Mouse (Mus musculus) heart, embryonic 11.5 days (tissue): ENCODE measurements around the gene Tecpr2. TPM values are rescaled to one million over a fixed set of nuclear protein-coding genes. Genes with fewer than 3 reads are reported as not detected.
A peak's percentile ranks its signal among the peaks of the same experiment; 100 is the strongest.

Source experiments
- ATAC-seq: fragments of 200-750 bp; cut with Nextera tagmentation; replicated peaks from 2 replicates; pipeline ENCODE4 v1.8.0; 2017; ENCODE audit warnings: moderate library complexity; ENCODE audit not compliant: insufficient number of reproducible peaks, low FRiP score, low TSS enrichment
- H3K27ac ChIP-seq: fragments of 300-500 bp; sonication (generic); 2 replicates; pipeline ENCODE4 v1.5.1; 2014; ENCODE audit warnings: mild to moderate bottlenecking, low read depth, low read length
- H3K27me3 ChIP-seq: fragments of 300-500 bp; sonication (generic); 2 replicates; pipeline ENCODE4 v1.6.1; 2014; ENCODE audit warnings: mild to moderate bottlenecking, low read length, mixed read lengths; ENCODE audit not compliant: control insufficient read depth, insufficient read depth
- H3K36me3 ChIP-seq: fragments of 300-500 bp; sonication (generic); 2 replicates; pipeline ENCODE4 v1.6.1; 2014; ENCODE audit warnings: mild to moderate bottlenecking, low read length, moderate library complexity, mixed read lengths; ENCODE audit not compliant: control insufficient read depth, insufficient read depth
- H3K4me1 ChIP-seq: fragments of 300-500 bp; sonication (generic); 2 replicates; pipeline ENCODE4 v1.6.1; 2014; ENCODE audit warnings: low read length; ENCODE audit not compliant: control insufficient read depth, insufficient read depth
- H3K4me2 ChIP-seq: fragments of 300-500 bp; sonication (generic); 2 replicates; pipeline ENCODE4 v1.6.1; 2014; ENCODE audit warnings: mild to moderate bottlenecking, moderate library complexity
- H3K4me3 ChIP-seq: fragments of 300-500 bp; sonication (generic); 2 replicates; pipeline ENCODE4 v1.5.1; 2014; ENCODE audit warnings: low read depth, low read length
- H3K9ac ChIP-seq: fragments of 300-500 bp; sonication (generic); 2 replicates; pipeline ENCODE4 v1.6.1; 2014; ENCODE audit warnings: mild to moderate bottlenecking, low read depth, low read length, moderate library complexity
- H3K9me3 ChIP-seq: fragments of 300-500 bp; sonication (generic); replicated peaks from 2 replicates; pipeline ENCODE4 v1.6.1; 2016; ENCODE audit warnings: low read length; ENCODE audit not compliant: control insufficient read depth
- WGBS: fragments of 180-500 bp; shearing (Covaris S2); extraction: QIAGEN DNeasy Blood & Tissue Kit; methylation state at CpG from one replicate; pipeline ENCODE4 v1.1.7; 2014; ENCODE audit not compliant: insufficient replicate concordance; 5-methylcytosine and 5-hydroxymethylcytosine counted together
- polyA plus RNA-seq: library from polyadenylated mRNA; unstranded; fragments of >200 nt; fragmentation: Nextera tagmentation; extraction: Ambion mirVana; gene quantifications from 2 replicates; pipeline ENCODE4 v1.2.1, GENCODE M21; 2014

The Tecpr2 gene
- polyA plus RNA-seq, 1 experiment from 2014 or later, result 2.5 TPM

GRCm38 (mm10) chr12:110991361-110992127 lies 102.5 kb downstream of the Tecpr2 start:
- H3K27ac ChIP-seq, result peak overlapping the region; percentile 80
- no peaks in the 10 kb centered on the region for H3K27me3 ChIP-seq
- peak overlapping the region; percentile 51 for H3K4me3 ChIP-seq
- peak overlapping the region; percentile 75 for H3K9ac ChIP-seq
- no peaks in the 10 kb centered on the region for H3K36me3 ChIP-seq
- H3K4me1 ChIP-seq, result no peaks in the 10 kb centered on the region
- no peaks in the 10 kb centered on the region for H3K9me3 ChIP-seq
- peak overlapping the region; percentile 74 for H3K4me2 ChIP-seq
- WGBS, result 3% methylated on average over 23 of the region's 23 CpGs
- ATAC-seq, result peak; percentile 85

GRCm38 (mm10) chr12:110992128-110992553 lies 103.1 kb downstream of the Tecpr2 start:
- H3K9ac ChIP-seq, result peak overlapping the region; percentile 75
- ATAC-seq, result peak; percentile 89
- H3K9me3 ChIP-seq, result no peaks in the 10 kb centered on the region
- H3K4me1 ChIP-seq, result no peaks in the 10 kb centered on the region
- peak overlapping the region; percentile 80 for H3K27ac ChIP-seq
- peak overlapping the region; percentile 51 for H3K4me3 ChIP-seq
- H3K36me3 ChIP-seq, result no peaks in the 10 kb centered on the region
- WGBS, result under 1% methylated on average over 23 of the region's 24 CpGs
- H3K27me3 ChIP-seq, result no peaks in the 10 kb centered on the region
- peak overlapping the region; percentile 74 for H3K4me2 ChIP-seq

GRCm38 (mm10) chr12:110992771-110993170 lies 103.7 kb downstream of the Tecpr2 start:
- Histone ChIP-seq H3K4me3 (no peak overlapping the region), H3K4me2 (peak overlapping the region; percentile 74), H3K9me3 (no peaks in the 10 kb centered on the region), H3K27me3 (no peaks in the 10 kb centered on the region), H3K4me1 (no peaks in the 10 kb centered on the region), H3K9ac (peak overlapping the region; percentile 75; the same call in 1 of the 2 replicates), H3K36me3 (no peaks in the 10 kb centered on the region), H3K27ac (no peak overlapping the region)
- no peak for ATAC-seq
- WGBS, result 83% methylated on average over 12 of the region's 12 CpGs

GRCm38 (mm10) chr12:110993226-110993625 lies 104.2 kb downstream of the Tecpr2 start:
- Histone ChIP-seq H3K4me2 (no peak overlapping the region), H3K4me1 (no peaks in the 10 kb centered on the region), H3K4me3 (no peak overlapping the region), H3K27ac (no peak overlapping the region), H3K9me3 (no peaks in the 10 kb centered on the region), H3K9ac (no peak overlapping the region), H3K27me3 (no peaks in the 10 kb centered on the region), H3K36me3 (no peaks in the 10 kb centered on the region)
- WGBS, result 88% methylated on average over 3 of the region's 3 CpGs
- no peak for ATAC-seq

DNA sequence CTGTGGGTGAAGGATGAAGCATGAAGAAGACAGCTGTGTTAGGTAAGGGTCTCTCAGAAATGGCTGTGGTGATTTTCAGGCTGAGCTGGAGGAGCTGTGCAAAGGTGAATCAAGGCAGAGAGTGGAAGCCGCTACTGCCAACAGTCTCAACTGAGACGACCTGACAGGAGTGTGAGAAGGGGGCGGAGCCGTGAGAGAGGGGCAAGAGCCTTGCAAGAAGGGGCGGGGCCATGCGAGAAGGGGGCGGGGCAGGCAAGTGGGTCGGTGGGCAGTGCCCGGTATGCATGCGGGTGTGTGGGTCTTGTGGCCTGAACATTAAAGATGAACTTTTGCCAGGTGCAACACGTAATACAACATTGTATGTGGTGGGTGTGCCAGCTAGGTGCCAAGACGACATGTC lies 105.6 kb downstream of the Tecpr2 start:
- no peak for ATAC-seq
- no peaks in the 10 kb centered on the region for H3K9me3 ChIP-seq
- WGBS, result 26% methylated on average over 12 of the region's 12 CpGs

GRCm38 (mm10) chr12:110998092-110998491 lies 109.0 kb downstream of the Tecpr2 start:
- Histone ChIP-seq H3K27ac (no peak overlapping the region), H3K9ac (no peak overlapping the region), H3K9me3 (no peaks in the 10 kb centered on the region), H3K27me3 (no peaks in the 10 kb centered on the region), H3K36me3 (no peaks in the 10 kb centered on the region), H3K4me3 (no peak overlapping the region), H3K4me2 (no peak overlapping the region), H3K4me1 (no peaks in the 10 kb centered on the region)
- 92% methylated on average over 11 of the region's 11 CpGs for WGBS
- ATAC-seq, result no peak

More for the DNA sequence above, 105.6 kb downstream of the Tecpr2 start:
- Histone ChIP-seq H3K4me2 (no peak overlapping the region), H3K4me3 (no peak overlapping the region), H3K27me3 (no peaks in the 10 kb centered on the region), H3K4me1 (no peaks in the 10 kb centered on the region), H3K36me3 (no peaks in the 10 kb centered on the region), H3K27ac (no peak overlapping the region), H3K9ac (no peak overlapping the region)

DNA sequence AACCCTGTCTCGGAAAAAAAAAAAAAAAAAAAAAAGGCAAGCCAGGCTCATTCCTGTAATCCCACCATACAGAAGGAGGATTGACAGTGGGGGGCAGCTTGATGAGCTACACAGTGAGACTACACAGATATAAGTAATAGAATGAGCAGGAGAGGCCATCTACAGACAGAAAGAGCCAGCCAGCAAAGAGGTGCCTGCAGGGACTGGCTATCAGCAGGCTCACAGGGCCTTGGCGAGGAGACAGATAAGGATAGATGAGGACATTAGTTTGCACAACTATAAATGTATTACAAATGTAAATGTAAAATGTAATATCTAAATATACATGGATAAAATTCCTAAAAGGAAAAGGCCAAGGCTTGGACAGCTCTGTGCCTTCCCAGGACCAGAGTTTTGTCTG lies 110.8 kb downstream of the Tecpr2 start:
- no peaks in the 10 kb centered on the region for H3K9me3 ChIP-seq
- no peak overlapping the region for H3K4me2 ChIP-seq
- 49% methylated on average over 2 of the region's 2 CpGs for WGBS
- H3K36me3 ChIP-seq, result no peaks in the 10 kb centered on the region
- H3K27me3 ChIP-seq, result no peaks in the 10 kb centered on the region; the same call in 1 of the 2 replicates
- ATAC-seq, result no peak
- no peak overlapping the region for H3K4me3 ChIP-seq
- no peaks in the 10 kb centered on the region for H3K4me1 ChIP-seq
- H3K27ac ChIP-seq, result no peak overlapping the region
- no peak overlapping the region for H3K9ac ChIP-seq

DNA sequence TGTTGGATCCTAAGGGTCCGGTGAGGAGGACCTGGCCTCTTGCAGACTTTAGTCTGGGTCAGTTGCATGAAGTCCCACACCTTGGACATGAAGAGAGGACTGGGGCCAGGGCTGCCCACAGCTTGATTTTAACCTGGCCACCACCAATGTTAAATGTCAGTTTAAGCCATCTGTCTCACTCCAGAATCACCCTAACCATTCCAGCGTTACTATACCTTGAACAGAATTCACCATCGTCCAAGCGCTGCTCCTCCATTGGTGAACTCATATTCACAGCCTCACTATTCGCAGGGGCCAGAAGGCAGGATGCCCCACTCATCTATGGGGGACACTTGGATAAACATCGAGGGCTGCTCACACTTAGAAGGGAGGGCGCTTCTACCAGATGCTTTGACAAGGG lies 111.9 kb downstream of the Tecpr2 start:
- Histone ChIP-seq H3K27ac (no peak overlapping the region), H3K4me2 (no peak overlapping the region), H3K36me3 (no peaks in the 10 kb centered on the region), H3K9me3 (no peaks in the 10 kb centered on the region), H3K27me3 (no peaks in the 10 kb centered on the region; the same call in 1 of the 2 replicates), H3K9ac (no peak overlapping the region), H3K4me3 (no peak overlapping the region), H3K4me1 (peaks cover 1% of the 10 kb centered on the region; the same call in 1 of the 2 replicates)
- 89% methylated on average over 7 of the region's 7 CpGs for WGBS
- no peak for ATAC-seq

GRCm38 (mm10) chr12:111004142-111004541 lies 115.1 kb downstream of the Tecpr2 start:
- H3K27me3 ChIP-seq, result no peaks in the 10 kb centered on the region; the same call in 1 of the 2 replicates
- H3K4me2 ChIP-seq, result no peak overlapping the region
- no peaks in the 10 kb centered on the region for H3K9me3 ChIP-seq
- no peak overlapping the region for H3K9ac ChIP-seq
- peaks cover 30% of the 10 kb centered on the region for H3K4me1 ChIP-seq
- H3K4me3 ChIP-seq, result no peak overlapping the region
- ATAC-seq, result no peak
- H3K36me3 ChIP-seq, result no peaks in the 10 kb centered on the region
- 77% methylated on average over 9 of the region's 9 CpGs for WGBS
- no peak overlapping the region for H3K27ac ChIP-seq
